Mouse (Mus musculus): ENCODE measurements at regions not wholly inside any gene's neighbourhood (a gene's known extent, or its start where the extent isn't known, plus 50 kb on each side); places are given as distances from the start of the nearest gene placed in this dataset.

DNA sequence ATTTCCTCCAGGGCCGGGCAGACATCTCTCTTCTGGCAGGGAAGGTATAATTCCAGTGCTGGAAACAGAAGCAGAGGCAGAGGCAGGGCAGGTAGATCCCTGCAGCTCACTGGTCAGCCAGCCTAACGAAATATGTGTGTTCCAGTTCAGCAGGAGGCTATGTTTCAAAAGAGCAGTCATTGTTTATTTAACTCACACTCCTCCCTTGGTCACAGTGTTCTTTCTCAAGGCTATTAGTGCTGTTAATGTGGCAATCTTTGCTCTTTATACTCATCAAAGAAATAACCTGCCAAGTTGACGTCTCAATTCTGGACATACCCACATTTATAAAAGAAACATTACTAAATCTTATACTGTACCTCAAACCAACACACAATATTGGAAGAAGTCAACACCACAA is 253.3 kb upstream of the Adgrl3 start:
- DNase-seq (ENCODE audit: extremely low spot score, low read depth, low spot score) = no peak

- DNase-seq (ENCODE audit: extremely low spot score, low read depth, low spot score) = no peak
Observed at GRCm38 (mm10) chr5:80783892-80784291, 236.0 kb upstream of the Adgrl3 start.

GRCm38 (mm10) chr5:80784746-80785145 is 235.2 kb upstream of the Adgrl3 start:
- no peak for DNase-seq (ENCODE audit: extremely low spot score, low read depth, low spot score)

GRCm38 (mm10) chr5:80791658-80792057 is 228.3 kb upstream of the Adgrl3 start:
- no peak for DNase-seq (ENCODE audit: extremely low spot score, low read depth, low spot score)

DNA sequence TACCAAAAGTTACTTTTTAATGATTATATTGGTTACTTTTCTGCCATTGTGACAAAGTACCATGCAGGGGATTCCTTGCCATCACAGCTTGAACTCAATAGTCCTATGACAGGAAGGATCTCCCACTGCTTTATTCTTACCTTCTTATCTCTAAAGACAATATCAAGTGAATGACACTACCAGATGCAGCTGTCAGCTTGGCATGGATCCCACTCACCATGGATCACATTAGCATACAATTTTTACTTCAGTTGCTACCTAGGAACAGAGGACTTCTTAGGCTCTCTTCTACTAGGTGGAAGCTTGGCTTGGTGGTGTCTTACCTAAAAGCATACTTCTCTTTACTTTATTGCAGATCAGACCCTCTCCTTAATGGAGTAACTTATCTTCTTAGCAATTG is 220.2 kb upstream of the Adgrl3 start:
- no peak for DNase-seq (ENCODE audit: extremely low spot score, low read depth, low spot score)

DNA sequence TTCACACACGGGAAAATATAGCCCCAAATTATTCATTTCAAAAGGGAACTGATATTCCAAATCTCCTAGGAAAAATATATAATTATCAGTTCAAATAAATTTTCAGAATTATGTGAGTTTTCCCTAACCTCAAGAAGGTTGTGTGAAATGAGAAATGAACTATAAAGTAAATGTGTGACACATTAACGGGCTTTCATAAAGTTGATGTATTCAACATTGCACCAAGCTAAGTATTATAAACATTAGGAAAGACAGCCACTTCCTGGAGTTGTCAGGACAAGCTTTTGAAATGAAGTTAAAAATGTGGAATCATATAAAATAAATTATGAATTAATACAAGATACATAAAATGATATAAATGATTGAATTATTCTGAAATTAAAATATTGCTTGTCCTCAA is 207.0 kb upstream of the Adgrl3 start:
- DNase-seq (ENCODE audit: extremely low spot score, low read depth, low spot score) = no peak

GRCm38 (mm10) chr5:80819208-80819607 is 200.7 kb upstream of the Adgrl3 start:
- no peak for DNase-seq (ENCODE audit: extremely low spot score, low read depth, low spot score)

DNA sequence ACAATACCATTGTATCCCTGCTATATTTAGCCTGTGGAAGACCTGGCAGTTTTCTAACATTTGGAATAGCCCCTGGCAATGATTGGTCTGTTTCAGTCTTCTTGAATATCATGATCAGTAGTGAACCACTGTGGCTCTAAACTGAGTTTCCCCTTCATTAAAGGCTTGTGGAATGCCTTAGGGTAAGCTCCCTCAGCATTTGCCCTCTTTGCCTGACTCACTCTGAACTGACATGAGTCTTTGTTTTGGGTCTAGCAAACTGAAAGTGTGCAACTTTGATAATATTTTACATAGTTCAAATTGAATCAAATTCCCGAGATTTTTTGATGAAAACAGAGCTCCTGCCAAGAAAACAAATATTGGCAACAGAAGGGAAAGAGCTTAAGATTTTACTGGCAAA is 177.4 kb upstream of the Adgrl3 start:
- no peak for DNase-seq (ENCODE audit: extremely low spot score, low read depth, low spot score)

DNA sequence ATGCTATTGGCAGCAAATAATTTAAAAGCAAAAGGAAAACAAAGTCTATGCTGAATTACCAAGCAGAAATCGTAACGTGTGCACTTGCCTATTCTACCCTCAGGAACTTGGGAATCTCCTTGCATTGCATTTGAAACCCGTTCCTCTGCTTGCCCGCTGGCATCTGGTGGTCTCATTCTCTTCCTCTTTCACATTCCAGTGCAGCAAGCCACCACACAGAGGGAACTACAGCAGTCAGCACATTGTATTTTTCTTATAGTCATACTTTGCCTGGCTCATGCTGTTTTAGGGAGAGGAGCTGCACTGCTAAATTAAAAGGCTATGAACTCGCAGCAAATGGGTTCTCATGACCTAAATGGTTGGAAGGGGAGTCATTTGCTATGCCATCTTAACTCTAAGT is 164.9 kb upstream of the Adgrl3 start:
- no peak for DNase-seq (ENCODE audit: extremely low spot score, low read depth, low spot score)

DNA sequence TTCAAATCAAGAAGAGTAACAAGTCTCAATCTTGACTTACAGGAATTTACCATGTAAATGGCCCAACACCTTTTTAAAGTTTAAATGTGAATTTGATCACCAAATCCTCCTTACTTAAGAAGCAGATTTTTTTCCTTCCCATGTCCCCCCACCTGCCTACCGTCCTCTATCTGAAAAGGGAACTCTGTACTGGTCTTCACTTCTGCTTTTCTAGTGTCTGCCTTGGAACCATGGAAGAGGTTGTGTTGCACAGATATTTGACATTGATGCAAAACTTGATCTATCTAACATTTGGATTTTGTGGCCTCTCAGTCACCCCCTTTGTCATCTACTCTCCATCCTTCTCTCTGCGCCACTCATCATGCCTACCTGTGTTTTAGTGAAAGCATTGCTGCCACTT is 143.3 kb upstream of the Adgrl3 start:
- DNase-seq (ENCODE audit: extremely low spot score, low read depth, low spot score) = no peak

- no peak for DNase-seq (ENCODE audit: extremely low spot score, low read depth, low spot score)
Observed at GRCm38 (mm10) chr5:80898230-80898629, 121.7 kb upstream of the Adgrl3 start.

- DNase-seq (ENCODE audit: extremely low spot score, low read depth, low spot score) = no peak
Observed at GRCm38 (mm10) chr5:80908771-80909170, 111.2 kb upstream of the Adgrl3 start.

- no peak for DNase-seq (ENCODE audit: extremely low spot score, low read depth, low spot score)
Observed at GRCm38 (mm10) chr5:80938791-80939190, 81.1 kb upstream of the Adgrl3 start.

DNA sequence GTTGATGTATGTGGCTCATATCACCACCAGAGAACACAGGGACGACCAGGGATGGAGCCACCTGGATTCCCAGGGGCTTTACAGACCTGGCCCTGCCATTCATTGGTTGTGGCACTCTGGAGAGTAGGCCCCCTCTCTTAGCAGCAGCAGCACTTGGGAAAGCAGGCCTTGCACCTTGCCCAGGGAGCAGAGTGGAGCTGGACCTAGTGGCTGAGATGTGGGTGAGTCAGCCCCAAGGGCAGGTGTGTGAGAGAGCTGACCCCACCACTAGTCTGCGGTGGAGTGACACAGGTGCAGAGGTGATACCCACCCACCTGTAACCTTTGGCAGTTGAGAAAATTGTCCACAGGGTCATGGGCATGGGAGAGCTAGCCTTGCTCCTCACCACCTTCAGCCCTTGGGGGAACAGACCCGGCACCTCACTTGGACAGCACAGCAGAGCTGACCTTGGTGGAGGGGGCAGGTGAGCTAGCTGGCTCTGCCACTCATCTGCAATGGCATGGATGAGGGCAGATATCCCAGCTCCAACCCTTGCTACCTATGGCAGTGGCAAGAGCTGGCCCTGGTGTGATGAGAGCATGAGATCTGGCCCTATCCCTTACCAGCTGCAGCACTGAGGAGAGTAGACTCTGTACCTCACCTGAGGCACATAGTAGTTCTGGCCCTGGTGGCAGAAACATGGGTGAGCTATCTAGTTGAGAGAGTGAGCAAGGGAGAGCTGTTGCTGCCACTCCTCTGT is 67.9 kb upstream of the Adgrl3 start:
- no peak for DNase-seq (ENCODE audit: extremely low spot score, low read depth, low spot score)

DNA sequence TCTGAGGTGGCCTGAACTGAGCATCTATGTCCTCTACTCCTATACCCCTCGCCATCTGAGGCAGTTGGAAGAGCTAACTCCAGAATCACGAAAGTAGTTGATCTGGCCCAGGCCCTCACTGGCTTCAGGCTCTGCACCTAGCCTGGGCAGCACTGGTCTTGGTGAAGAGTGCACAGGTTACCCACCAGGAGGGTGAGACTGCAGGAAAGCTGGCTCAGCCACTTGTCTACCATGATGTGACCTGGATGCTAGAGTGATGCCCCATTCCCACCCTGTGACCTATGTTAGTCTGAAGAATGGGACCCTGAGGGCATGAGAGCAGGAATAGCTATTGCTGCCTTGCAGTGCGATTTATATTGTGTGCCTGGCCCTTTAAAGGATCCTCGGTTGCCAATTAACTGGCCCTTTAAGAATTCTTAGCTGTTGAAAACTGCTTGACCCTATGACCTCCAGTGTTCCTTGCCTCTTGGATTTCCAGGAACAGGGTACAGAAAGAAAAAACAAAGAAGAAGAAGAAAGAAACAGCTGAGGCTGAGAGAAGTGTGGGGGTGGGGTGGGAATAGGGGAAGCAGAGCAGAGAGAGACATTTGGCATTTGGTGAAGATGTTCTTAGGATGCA is 67.2 kb upstream of the Adgrl3 start:
- DNase-seq (ENCODE audit: extremely low spot score, low read depth, low spot score) = peak; percentile 50
